Mouse (Mus musculus) cerebellum, adult 2 months (tissue): ENCODE measurements around the gene Gm3029. TPM values are rescaled to one million over a fixed set of nuclear protein-coding genes. Genes with fewer than 3 reads are reported as not detected.
"Not testable (repeated sequence)": the region's sequence is repeated elsewhere in the genome, so short reads cannot be mapped to it uniquely, and the experiment has no call there.

Source experiments
- DNase-seq, 2 experiments: peaks; one replicate each; pipeline ENCODE4 v3.0.0; 2021
- H3K27ac ChIP-seq: fragments of 200-500 bp; 2 replicates; pipeline ENCODE4 v1.5.1; 2012; ENCODE audit warnings: low read length, control low read depth, inconsistent platforms; ENCODE audit not compliant: insufficient read depth
- H3K27me3 ChIP-seq: fragments of 200-500 bp; 2 replicates; pipeline ENCODE4 v1.6.1; 2012; ENCODE audit warnings: inconsistent platforms, mild to moderate bottlenecking, low read length, moderate library complexity; ENCODE audit not compliant: control insufficient read depth, insufficient read depth
- H3K4me1 ChIP-seq: fragments of 200-500 bp; 2 replicates; pipeline ENCODE4 v1.6.1; 2011; ENCODE audit warnings: low read length; ENCODE audit not compliant: control insufficient read depth, insufficient read depth
- H3K4me3 ChIP-seq: fragments of 200-500 bp; replicated peaks from 2 replicates; pipeline ENCODE3; 2011; ENCODE audit warnings: mild to moderate bottlenecking, low read depth, low read length, control low read depth; ENCODE audit not compliant: insufficient read depth
- WGBS: fragments of 180-500 bp; shearing (Covaris S2); methylation state at CpG from one replicate; pipeline ENCODE4 v1.1.7; 2018; 5-methylcytosine and 5-hydroxymethylcytosine counted together
- polyA plus RNA-seq: library from polyadenylated mRNA; depleted of rRNA; stranded (reverse); fragments of >200 nt; gene quantifications from 2 replicates; pipeline ENCODE4 v1.2.3, GENCODE M21; 2012; rRNA removed

Gm3029 gene
- polyA plus RNA-seq: 0.24 TPM in 1 of 2 replicates, not detected in the other

GRCm38 (mm10) chr14:3931456-3931855 lies at the start of gene Gm3029:
Gene Gm3029, plus strand, starts transcription at chr14:3931756.
- H3K4me3 ChIP-seq, DNase-seq, H3K4me1 ChIP-seq, H3K27me3 ChIP-seq, H3K27ac ChIP-seq: not testable (repeated sequence)
- 64% methylated on average over 2 of the region's 2 CpGs for WGBS

- WGBS: no CpG with 5 or more reads among the region's 1 CpGs
- not testable (repeated sequence) for DNase-seq, H3K4me3 ChIP-seq, H3K27me3 ChIP-seq, H3K4me1 ChIP-seq, H3K27ac ChIP-seq
Observed at GRCm38 (mm10) chr14:3883872-3884271, 47.7 kb upstream of the Gm3029 start, which contains the start of gene Gm2916. Gene Gm2916, plus strand, starts transcription at chr14:3884172.

GRCm38 (mm10) chr14:3963247-3963646 lies 31.7 kb downstream of the Gm3029 start, which contains the start of gene Gm3095:
Gene Gm3095, plus strand, starts transcription at chr14:3963547.
- H3K4me3 ChIP-seq, H3K27ac ChIP-seq, DNase-seq, H3K4me1 ChIP-seq, H3K27me3 ChIP-seq: not testable (repeated sequence)
- no CpG with 5 or more reads among the region's 2 CpGs for WGBS

Other genes starting within 250 kb of the Gm3029 start
- gene Gm3043, start 243.0 kb upstream of the Gm3029 start, polyA plus RNA-seq: not detected in 2 replicates
- gene Gm3002, start 121.7 kb upstream of the Gm3029 start, polyA plus RNA-seq: 0.87 and 1.2 TPM in 2 replicates
- not detected in 2 replicates for gene Gm3033, start 85.5 kb upstream of the Gm3029 start, polyA plus RNA-seq
- 0.21 TPM in 1 of 2 replicates, not detected in the other for gene Gm2916, start 47.6 kb upstream of the Gm3029 start, polyA plus RNA-seq
- gene Gm3095, start 31.8 kb downstream of the Gm3029 start, polyA plus RNA-seq: 0.26 and 0.51 TPM in 2 replicates
- gene Gm3099, start 66.6 kb downstream of the Gm3029 start, polyA plus RNA-seq: not detected in 2 replicates
- 0.49 and 0.74 TPM in 2 replicates for gene Gm5796, start 92.2 kb downstream of the Gm3029 start, polyA plus RNA-seq
- not detected in 2 replicates for gene Gm3115, start 152.4 kb downstream of the Gm3029 start, polyA plus RNA-seq
- 0.90 and 1.1 TPM in 2 replicates for gene Gm8108, start 178.8 kb downstream of the Gm3029 start, polyA plus RNA-seq
- not detected in 2 replicates for gene Gm3127, start 233.3 kb downstream of the Gm3029 start, polyA plus RNA-seq